Mouse (Mus musculus): ENCODE measurements around the gene Sh2b3. TPM values are rescaled to one million over a fixed set of nuclear protein-coding genes. Genes with fewer than 3 reads are reported as not detected.

Gene Sh2b3
- polyA plus RNA-seq, 1 experiment from 2014 or later: 19.4 TPM

DNA sequence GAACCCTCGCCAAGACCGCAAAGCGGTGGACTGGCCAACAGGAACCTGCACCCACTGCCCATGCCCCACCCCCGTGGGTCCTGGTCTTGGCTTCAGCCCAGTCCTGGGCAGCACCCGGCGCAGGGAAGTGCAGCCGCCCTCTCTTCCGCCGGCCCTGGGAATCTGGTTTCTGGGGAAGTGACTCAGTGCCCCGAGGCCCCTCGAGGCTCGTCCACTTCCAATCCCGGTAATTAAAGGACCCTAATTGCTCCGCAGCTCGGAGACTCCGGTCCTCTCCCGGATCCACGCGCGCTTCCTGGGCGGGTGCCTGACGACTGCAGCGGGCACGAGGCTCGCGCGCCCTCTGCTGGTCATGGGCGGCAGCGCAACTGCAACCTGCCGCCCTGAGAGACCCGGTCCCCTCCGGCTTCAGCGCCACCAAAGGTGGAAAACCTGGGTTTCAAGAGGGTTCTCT is 5.2 kb upstream of the Sh2b3 start:
- Histone ChIP-seq H3K4me3 (replicated peaks) (peak overlapping the region; percentile 55), H3K9ac (peak overlapping the region; percentile 58), H3K36me3 (no peaks in the 10 kb centered on the region), H3K27me3 (0 out of 2 replicates have a peak, but pooled peaks cover 6% of the 10 kb centered on the region), H3K9me3 (replicated peaks) (no peaks in the 10 kb centered on the region), H3K27ac (peak overlapping the region; percentile 51; the same call in 1 of the 2 replicates), H3K4me1 (peaks cover 50% of the 10 kb centered on the region), H3K4me2 (peak overlapping the region; percentile 92)
- peak; percentile 41 for ATAC-seq (replicated peaks; ENCODE audit: low FRiP score)
- WGBS: under 1% methylated on average over 33 of the region's 33 CpGs

- no peak overlapping the region for H3K4me3 ChIP-seq (replicated peaks)
- H3K4me2 ChIP-seq: peak overlapping the region; percentile 92; the same call in 1 of the 2 replicates
- no peaks in the 10 kb centered on the region for H3K9me3 ChIP-seq (replicated peaks)
- H3K9ac ChIP-seq: no peak overlapping the region
- no peaks in the 10 kb centered on the region for H3K36me3 ChIP-seq
- WGBS: 49% methylated on average over 10 of the region's 10 CpGs
- ATAC-seq (replicated peaks; ENCODE audit: low FRiP score): no peak
- H3K4me1 ChIP-seq: peaks cover 56% of the 10 kb centered on the region
- peak overlapping the region; percentile 51; the same call in 1 of the 2 replicates for H3K27ac ChIP-seq
- H3K27me3 ChIP-seq: 0 out of 2 replicates have a peak, but pooled peaks cover 6% of the 10 kb centered on the region
Observed at GRCm38 (mm10) chr5:121841973-121842372, 4.5 kb upstream of the Sh2b3 start.

- Histone ChIP-seq H3K36me3 (no peaks in the 10 kb centered on the region), H3K27me3 (0 out of 2 replicates have a peak, but pooled peaks cover 6% of the 10 kb centered on the region), H3K4me3 (replicated peaks) (no peak overlapping the region), H3K9ac (no peak overlapping the region), H3K4me1 (peaks cover 56% of the 10 kb centered on the region), H3K27ac (0 out of 2 replicates have a peak overlapping the region, but pooled peaks have one; percentile 51), H3K9me3 (replicated peaks) (no peaks in the 10 kb centered on the region), H3K4me2 (no peak overlapping the region)
- no peak for ATAC-seq (replicated peaks; ENCODE audit: low FRiP score)
- 87% methylated on average over 9 of the region's 9 CpGs for WGBS
Observed at GRCm38 (mm10) chr5:121841516-121841915, 4.1 kb upstream of the Sh2b3 start.

DNA sequence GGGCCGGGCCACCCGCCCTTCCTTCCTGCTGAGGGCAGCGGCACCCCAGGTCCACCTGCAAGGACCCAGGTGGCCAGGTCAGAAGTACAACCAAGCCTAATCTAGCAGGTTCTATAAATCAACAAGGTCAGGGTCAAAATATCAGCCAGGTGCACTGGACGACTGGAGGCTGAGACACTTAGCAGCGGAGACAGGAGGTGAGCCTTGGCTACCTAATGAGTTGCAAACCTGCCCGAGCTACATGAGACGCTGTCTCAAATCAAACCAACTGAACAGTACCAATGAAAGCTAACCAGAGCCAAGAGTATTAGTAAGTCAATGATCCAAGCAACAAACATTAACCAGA is 1.7 kb upstream of the Sh2b3 start:
- Histone ChIP-seq H3K27me3 (0 out of 2 replicates have a peak, but pooled peaks cover 3% of the 10 kb centered on the region), H3K36me3 (no peaks in the 10 kb centered on the region), H3K9me3 (replicated peaks) (no peaks in the 10 kb centered on the region), H3K4me3 (replicated peaks) (peak overlapping the region; percentile 75), H3K9ac (peak overlapping the region; percentile 50), H3K27ac (peak overlapping the region; percentile 89), H3K4me2 (peak overlapping the region; percentile 95), H3K4me1 (peaks cover 67% of the 10 kb centered on the region)
- no peak for ATAC-seq (replicated peaks; ENCODE audit: low FRiP score)
- WGBS: 21% methylated on average over 7 of the region's 7 CpGs

- ATAC-seq (replicated peaks; ENCODE audit: low FRiP score): no peak
- Histone ChIP-seq H3K9ac (peak overlapping the region; percentile 50), H3K9me3 (replicated peaks) (no peaks in the 10 kb centered on the region), H3K4me3 (replicated peaks) (peak overlapping the region; percentile 75), H3K27ac (peak overlapping the region; percentile 89), H3K4me2 (peak overlapping the region; percentile 95), H3K27me3 (no peaks in the 10 kb centered on the region), H3K36me3 (no peaks in the 10 kb centered on the region), H3K4me1 (peaks cover 67% of the 10 kb centered on the region)
- WGBS: 1% methylated on average over 44 of the region's 46 CpGs
Observed at GRCm38 (mm10) chr5:121838341-121839127, 1.1 kb upstream of the Sh2b3 start.

DNA sequence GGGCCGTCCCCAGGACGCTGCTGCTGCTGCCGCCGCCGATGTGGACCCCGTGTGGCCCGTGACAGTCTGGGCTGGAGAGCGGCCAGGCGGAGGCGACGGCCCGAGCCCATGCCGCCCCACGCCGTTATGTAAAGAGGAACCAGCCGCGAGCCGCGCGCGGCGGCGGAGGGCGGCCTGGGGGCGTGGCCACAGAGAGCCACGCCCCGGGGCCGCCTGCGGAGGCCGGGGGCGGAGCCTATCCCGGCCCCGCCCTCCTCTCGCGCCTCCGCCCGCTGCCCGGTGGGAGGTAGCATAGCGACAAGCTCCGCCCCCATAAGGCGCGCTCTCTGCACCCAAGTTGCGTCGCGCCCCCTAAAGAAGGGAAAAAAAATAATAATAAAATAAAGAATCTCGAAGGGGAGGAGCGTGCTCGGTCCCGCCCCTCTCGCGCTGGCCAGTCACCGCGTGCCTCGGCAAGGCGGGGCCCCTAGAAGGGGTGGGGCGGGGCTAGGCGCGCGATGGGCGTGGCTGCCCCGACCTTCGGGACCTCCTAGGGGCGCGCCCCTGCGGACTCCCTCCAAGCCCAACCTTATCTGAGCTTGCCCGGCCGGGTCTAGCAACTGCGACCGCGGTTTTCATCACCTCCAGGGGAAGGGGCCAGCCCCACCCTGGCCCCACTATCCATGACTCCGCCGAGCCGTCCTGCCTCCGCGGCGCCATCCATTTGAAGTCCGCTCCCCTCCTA is 592 bp downstream of the Sh2b3 start:
- under 1% methylated on average over 63 of the region's 77 CpGs for WGBS
- Histone ChIP-seq H3K4me3 (replicated peaks) (peak overlapping the region; percentile 75), H3K27me3 (no peaks in the 10 kb centered on the region), H3K4me2 (peak overlapping the region; percentile 95), H3K9me3 (replicated peaks) (no peaks in the 10 kb centered on the region), H3K9ac (peak overlapping the region; percentile 65), H3K4me1 (peaks cover 67% of the 10 kb centered on the region), H3K27ac (peak overlapping the region; percentile 89), H3K36me3 (0 out of 2 replicates have a peak, but pooled peaks cover 3% of the 10 kb centered on the region)
- ATAC-seq (replicated peaks; ENCODE audit: low FRiP score): peak; percentile 66

GRCm38 (mm10) chr5:121835949-121836691 is 1.3 kb downstream of the Sh2b3 start:
- Histone ChIP-seq H3K9ac (peak overlapping the region; percentile 65), H3K27ac (peak overlapping the region; percentile 89), H3K36me3 (peaks cover 7% of the 10 kb centered on the region; the same call in 1 of the 2 replicates), H3K4me1 (peaks cover 67% of the 10 kb centered on the region), H3K27me3 (no peaks in the 10 kb centered on the region), H3K4me2 (peak overlapping the region; percentile 95), H3K4me3 (replicated peaks) (peak overlapping the region; percentile 75), H3K9me3 (replicated peaks) (no peaks in the 10 kb centered on the region)
- ATAC-seq (replicated peaks; ENCODE audit: low FRiP score): peak; percentile 18
- WGBS: under 1% methylated on average over 50 of the region's 51 CpGs

GRCm38 (mm10) chr5:121834991-121835747 is 2.3 kb downstream of the Sh2b3 start:
- H3K9me3 ChIP-seq (replicated peaks): no peaks in the 10 kb centered on the region
- no peaks in the 10 kb centered on the region for H3K27me3 ChIP-seq
- peaks cover 8% of the 10 kb centered on the region; the same call in 1 of the 2 replicates for H3K36me3 ChIP-seq
- H3K4me1 ChIP-seq: peaks cover 67% of the 10 kb centered on the region
- 10% methylated on average over 12 of the region's 12 CpGs for WGBS
- peak overlapping the region; percentile 89 for H3K27ac ChIP-seq
- H3K4me3 ChIP-seq (replicated peaks): peak overlapping the region; percentile 75
- H3K4me2 ChIP-seq: peak overlapping the region; percentile 95
- ATAC-seq (replicated peaks; ENCODE audit: low FRiP score): no peak
- peak overlapping the region; percentile 65 for H3K9ac ChIP-seq

DNA sequence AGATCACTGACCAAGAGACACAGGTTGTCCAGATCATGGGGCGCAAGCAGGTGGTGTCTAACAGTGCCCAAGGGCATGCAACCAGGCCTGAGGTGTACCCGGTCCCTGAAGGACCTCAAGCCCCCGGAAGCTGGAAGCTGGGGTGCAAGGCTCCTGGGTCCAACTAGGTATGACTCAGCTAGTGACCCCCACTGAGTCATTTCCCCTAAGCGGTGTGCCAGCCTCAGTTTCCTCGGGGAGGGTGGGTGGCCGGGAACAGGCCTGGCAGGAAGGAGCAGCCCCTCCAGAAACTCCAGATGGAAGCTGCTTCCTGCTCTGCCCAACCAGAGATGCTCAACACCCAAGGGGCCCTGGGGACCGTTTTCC is 3.2 kb downstream of the Sh2b3 start:
- 48% methylated on average over 7 of the region's 7 CpGs for WGBS
- Histone ChIP-seq H3K36me3 (peaks cover 8% of the 10 kb centered on the region; the same call in 1 of the 2 replicates), H3K4me1 (peaks cover 69% of the 10 kb centered on the region), H3K27me3 (0 out of 2 replicates have a peak, but pooled peaks cover 4% of the 10 kb centered on the region), H3K9ac (no peak overlapping the region), H3K4me2 (peak overlapping the region; percentile 95), H3K27ac (peak overlapping the region; percentile 89), H3K9me3 (replicated peaks) (no peaks in the 10 kb centered on the region), H3K4me3 (replicated peaks) (peak overlapping the region; percentile 75)
- ATAC-seq (replicated peaks; ENCODE audit: low FRiP score): no peak

GRCm38 (mm10) chr5:121833572-121834240 is 3.7 kb downstream of the Sh2b3 start:
- Histone ChIP-seq H3K4me2 (peak overlapping the region; percentile 95), H3K9me3 (replicated peaks) (no peaks in the 10 kb centered on the region), H3K27me3 (0 out of 2 replicates have a peak, but pooled peaks cover 4% of the 10 kb centered on the region), H3K4me1 (peaks cover 69% of the 10 kb centered on the region), H3K27ac (peak overlapping the region; percentile 89), H3K36me3 (peaks cover 8% of the 10 kb centered on the region; the same call in 1 of the 2 replicates), H3K4me3 (replicated peaks) (peak overlapping the region; percentile 75), H3K9ac (peak overlapping the region; percentile 24; the same call in 1 of the 2 replicates)
- ATAC-seq (replicated peaks; ENCODE audit: low FRiP score): peak; percentile 20; the same call in 1 of the 2 replicates
- 21% methylated on average over 10 of the region's 10 CpGs for WGBS

Data from kidney, embryonic 15.5 days (tissue).